Mouse (Mus musculus) stomach, postnatal 0 days (tissue): ENCODE measurements around the gene AI413582. TPM values are rescaled to one million over a fixed set of nuclear protein-coding genes. Genes with fewer than 3 reads are reported as not detected.

Experiments
- ATAC-seq: fragments of 200-750 bp; cut with Nextera tagmentation; 2 replicates; pipeline ENCODE4 v1.8.0; 2017; ENCODE audit not compliant: low FRiP score, low TSS enrichment
- DNase-seq: peaks from one replicate; pipeline ENCODE4 v3.0.0-alpha.2; 2016; ENCODE audit warnings: low spot score
- H3K27ac ChIP-seq: fragments of 300-500 bp; sonication (generic); replicated peaks from 2 replicates; pipeline ENCODE4 v1.5.1; 2014; ENCODE audit warnings: mild to moderate bottlenecking, control low read depth
- H3K27me3 ChIP-seq: fragments of 300-500 bp; sonication (generic); 2 replicates; pipeline ENCODE4 v1.6.1; 2014; ENCODE audit warnings: low read length; ENCODE audit not compliant: control insufficient read depth, insufficient read depth
- H3K36me3 ChIP-seq: fragments of 300-500 bp; sonication (generic); 2 replicates; pipeline ENCODE4 v1.6.1; 2014; ENCODE audit warnings: low read length, mixed read lengths; ENCODE audit not compliant: control insufficient read depth, insufficient read depth
- H3K4me1 ChIP-seq: fragments of 300-500 bp; sonication (generic); replicated peaks from 2 replicates; pipeline ENCODE4 v1.6.1; 2014; ENCODE audit warnings: antibody characterized with exemption; ENCODE audit not compliant: control insufficient read depth, insufficient read depth
- H3K4me2 ChIP-seq: fragments of 300-500 bp; sonication (generic); replicated peaks from 2 replicates; pipeline ENCODE4 v1.6.1; 2014; ENCODE audit warnings: low read depth, mild to moderate bottlenecking, control low read depth, moderate library complexity
- H3K4me3 ChIP-seq: fragments of 300-500 bp; sonication (generic); 2 replicates; pipeline ENCODE4 v1.5.1; 2014; ENCODE audit warnings: low read depth, low read length, control low read depth
- H3K9ac ChIP-seq: fragments of 300-500 bp; sonication (generic); 2 replicates; pipeline ENCODE4 v1.6.1; 2014; ENCODE audit warnings: mild to moderate bottlenecking, low read length, control low read depth, mixed read lengths
- H3K9me3 ChIP-seq: fragments of 300-500 bp; sonication (generic); 2 replicates; pipeline ENCODE4 v1.6.1; 2016; ENCODE audit warnings: low read length; ENCODE audit not compliant: control insufficient read depth
- CTCF ChIP-seq: IDR thresholded peaks from 2 replicates; pipeline ENCODE4 v1.5.1; 2016; ENCODE audit warnings: antibody characterized with exemption, low read depth, mild to moderate bottlenecking, moderate library complexity
- EP300 ChIP-seq: optimal IDR thresholded peaks from 2 replicates; pipeline ENCODE3; 2016; ENCODE audit warnings: antibody characterized with exemption
- WGBS: fragments of 180-500 bp; shearing (Covaris S2); extraction: QIAGEN DNeasy Blood & Tissue Kit; methylation state at CpG from one replicate; pipeline ENCODE4 v1.1.7; 2014; 5-methylcytosine and 5-hydroxymethylcytosine counted together
- polyA plus RNA-seq: library from polyadenylated mRNA; unstranded; fragments of >200 nt; fragmentation: Nextera tagmentation; extraction: Ambion mirVana; gene quantifications from 2 replicates; pipeline ENCODE4 v1.2.1, GENCODE M21; 2015

AI413582 gene
- polyA plus RNA-seq, 1 experiment from 2014 or later, result 37.1 TPM

GRCm38 (mm10) chr17:27532095-27532494 lies 33.5 kb downstream of the AI413582 start:
- no peak overlapping the region for H3K27ac ChIP-seq
- DNase-seq, result no peak
- WGBS, result 87% methylated on average over 8 of the region's 8 CpGs
- no peaks in the 10 kb centered on the region for H3K36me3 ChIP-seq
- H3K4me1 ChIP-seq, result no peaks in the 10 kb centered on the region
- no peak overlapping the region for H3K9ac ChIP-seq
- no peak for TF ChIP-seq EP300
- TF ChIP-seq CTCF, result no peak
- ATAC-seq, result no peak
- H3K4me2 ChIP-seq, result no peak overlapping the region
- no peaks in the 10 kb centered on the region for H3K27me3 ChIP-seq
- H3K9me3 ChIP-seq, result no peaks in the 10 kb centered on the region
- H3K4me3 ChIP-seq, result no peak overlapping the region

- H3K27ac ChIP-seq, result no peak overlapping the region
- H3K9ac ChIP-seq, result no peak overlapping the region
- H3K4me3 ChIP-seq, result no peak overlapping the region
- DNase-seq (no peak), ATAC-seq (peak; percentile 18; the same call in 1 of the 2 replicates)
- H3K4me2 ChIP-seq, result no peak overlapping the region
- no peaks in the 10 kb centered on the region for H3K9me3 ChIP-seq
- no peaks in the 10 kb centered on the region for H3K27me3 ChIP-seq
- no peaks in the 10 kb centered on the region for H3K4me1 ChIP-seq
- TF ChIP-seq EP300 (no peak), CTCF (no peak)
- no peaks in the 10 kb centered on the region for H3K36me3 ChIP-seq
- WGBS, result 66% methylated on average over 5 of the region's 5 CpGs
These were observed 36.8 kb downstream of the AI413582 start for GRCm38 (mm10) chr17:27528767-27529166.

- no peaks in the 10 kb centered on the region for H3K4me1 ChIP-seq
- no peaks in the 10 kb centered on the region for H3K27me3 ChIP-seq
- H3K27ac ChIP-seq, result no peak overlapping the region
- no peak overlapping the region for H3K4me3 ChIP-seq
- H3K4me2 ChIP-seq, result no peak overlapping the region
- H3K36me3 ChIP-seq, result no peaks in the 10 kb centered on the region
- H3K9me3 ChIP-seq, result no peaks in the 10 kb centered on the region
- 55% methylated on average over 8 of the region's 8 CpGs for WGBS
- ATAC-seq (peak; percentile 46; the same call in 1 of the 2 replicates), DNase-seq (no peak)
- TF ChIP-seq CTCF (peak; percentile 28; the same call in 1 of the 2 replicates), EP300 (no peak)
- no peak overlapping the region for H3K9ac ChIP-seq
These were observed 37.5 kb downstream of the AI413582 start for GRCm38 (mm10) chr17:27528030-27528429.

GRCm38 (mm10) chr17:27527188-27527587 lies 38.4 kb downstream of the AI413582 start:
- Histone ChIP-seq H3K27ac (no peak overlapping the region), H3K4me2 (no peak overlapping the region), H3K9me3 (no peaks in the 10 kb centered on the region), H3K27me3 (no peaks in the 10 kb centered on the region), H3K9ac (no peak overlapping the region), H3K4me3 (no peak overlapping the region), H3K4me1 (no peaks in the 10 kb centered on the region), H3K36me3 (no peaks in the 10 kb centered on the region)
- no peak for DNase-seq
- ATAC-seq, result no peak
- no peak for TF ChIP-seq EP300
- TF ChIP-seq CTCF, result no peak
- WGBS, result 67% methylated on average over 6 of the region's 6 CpGs

- WGBS, result 62% methylated on average over 7 of the region's 7 CpGs
These were observed 42.4 kb downstream of the AI413582 start for GRCm38 (mm10) chr17:27523121-27523520.

GRCm38 (mm10) chr17:27521303-27521702 lies 44.3 kb downstream of the AI413582 start, which contains the start of gene Grm4:
Gene Grm4 (minus strand): TSS chr17:27521403.
- peaks cover 5% of the 10 kb centered on the region; the same call in 1 of the 2 replicates for H3K27me3 ChIP-seq
- H3K4me2 ChIP-seq, result no peak within 1 kb of the TSS
- 75% methylated on average over 5 of the region's 5 CpGs for WGBS
- no peak within 1 kb of the TSS for H3K27ac ChIP-seq
- H3K4me1 ChIP-seq, result no peaks in the 10 kb centered on the region
- no peak within 1 kb of the TSS for H3K4me3 ChIP-seq
- H3K36me3 ChIP-seq, result no peaks in the 10 kb centered on the region
- no peak for ATAC-seq
- no peak for DNase-seq
- no peaks in the 10 kb centered on the region for H3K9me3 ChIP-seq
- TF ChIP-seq EP300 (no peak), CTCF (no peak)
- no peak within 1 kb of the TSS for H3K9ac ChIP-seq

More at GRCm38 (mm10) chr17:27523121-27523520, 42.4 kb downstream of the AI413582 start:
- Histone ChIP-seq H3K9me3 (no peaks in the 10 kb centered on the region), H3K4me3 (no peak overlapping the region), H3K27ac (no peak overlapping the region), H3K4me1 (no peaks in the 10 kb centered on the region), H3K36me3 (no peaks in the 10 kb centered on the region), H3K27me3 (peaks cover 5% of the 10 kb centered on the region; the same call in 1 of the 2 replicates), H3K9ac (no peak overlapping the region), H3K4me2 (no peak overlapping the region)
- ATAC-seq (no peak), DNase-seq (no peak)
- TF ChIP-seq EP300 (no peak), CTCF (no peak)
